Mouse (Mus musculus) cerebellum, adult 2 months (tissue): Measurements from ENCODE around the gene Mllt10. TPM values are rescaled to one million over a fixed set of nuclear protein-coding genes. Genes with fewer than 3 reads are reported as not detected.

Source experiments
- DNase-seq, 2 experiments: peaks; one replicate each; pipeline ENCODE4 v3.0.0; 2021
- H3K27ac ChIP-seq: fragments of 200-500 bp; 2 replicates; pipeline ENCODE4 v1.5.1; 2012; ENCODE audit warnings: low read length, control low read depth, inconsistent platforms; ENCODE audit not compliant: insufficient read depth
- H3K27me3 ChIP-seq: fragments of 200-500 bp; 2 replicates; pipeline ENCODE4 v1.6.1; 2012; ENCODE audit warnings: inconsistent platforms, mild to moderate bottlenecking, low read length, moderate library complexity; ENCODE audit not compliant: control insufficient read depth, insufficient read depth
- H3K4me1 ChIP-seq: fragments of 200-500 bp; 2 replicates; pipeline ENCODE4 v1.6.1; 2011; ENCODE audit warnings: low read length; ENCODE audit not compliant: control insufficient read depth, insufficient read depth
- H3K4me3 ChIP-seq: fragments of 200-500 bp; replicated peaks from 2 replicates; pipeline ENCODE3; 2011; ENCODE audit warnings: mild to moderate bottlenecking, low read depth, low read length, control low read depth; ENCODE audit not compliant: insufficient read depth
- CTCF ChIP-seq: fragments of 200-500 bp; IDR thresholded peaks from 2 replicates; pipeline ENCODE4 v1.5.1; 2011; ENCODE audit warnings: low read depth, mild to moderate bottlenecking, control low read depth, low read length, moderate library complexity, borderline replicate concordance; ENCODE audit not compliant: insufficient read depth
- POLR2A ChIP-seq: fragments of 200-500 bp; IDR thresholded peaks from 2 replicates; pipeline ENCODE4 v1.6.1; 2011; ENCODE audit warnings: low read length, control low read depth, borderline replicate concordance; ENCODE audit not compliant: insufficient read depth
- WGBS: fragments of 180-500 bp; shearing (Covaris S2); methylation state at CpG from one replicate; pipeline ENCODE4 v1.1.7; 2018; 5-methylcytosine and 5-hydroxymethylcytosine counted together
- polyA plus RNA-seq: library from polyadenylated mRNA; depleted of rRNA; stranded (reverse); fragments of >200 nt; gene quantifications from 2 replicates; pipeline ENCODE4 v1.2.3, GENCODE M21; 2012

Gene Mllt10
- polyA plus RNA-seq, 1 experiment: 45.6 TPM

DNA sequence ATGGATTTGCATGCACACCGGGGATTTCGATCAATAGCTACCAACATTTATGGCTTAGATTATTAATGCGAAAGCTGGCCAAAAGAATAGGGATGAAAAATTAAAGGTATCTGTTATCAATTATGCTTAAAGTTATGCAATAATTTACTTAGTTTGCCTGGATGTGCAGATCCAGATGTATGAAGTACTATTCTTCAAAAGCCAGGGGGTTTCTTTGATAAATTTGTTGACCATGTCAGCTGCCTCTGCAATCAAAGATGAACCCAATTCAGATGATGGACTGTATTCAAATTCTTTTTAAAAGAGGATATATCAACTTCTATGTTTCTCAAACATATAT, 3.2 kb upstream of the Mllt10 start:
- TF ChIP-seq CTCF (no peak), POLR2A (no peak)
- Histone ChIP-seq H3K27me3 (no peaks in the 10 kb centered on the region), H3K4me1 (no peaks in the 10 kb centered on the region), H3K27ac (no peak overlapping the region), H3K4me3 (no peak overlapping the region)
- 98% methylated on average over 3 of the region's 3 CpGs for WGBS
- no peak for DNase-seq

GRCm38 (mm10) chr2:18052581-18052980, 2.5 kb upstream of the Mllt10 start:
- Histone ChIP-seq H3K4me3 (no peak overlapping the region), H3K4me1 (no peaks in the 10 kb centered on the region), H3K27me3 (no peaks in the 10 kb centered on the region), H3K27ac (no peak overlapping the region)
- DNase-seq: no peak
- WGBS: 90% methylated on average over 3 of the region's 3 CpGs
- TF ChIP-seq CTCF: no peak
- no peak for TF ChIP-seq POLR2A

- Histone ChIP-seq H3K27ac (no peak overlapping the region), H3K4me3 (no peak overlapping the region), H3K27me3 (no peaks in the 10 kb centered on the region), H3K4me1 (no peaks in the 10 kb centered on the region; the same call in 1 of the 2 replicates)
- whole genome bisulfite sequencing: 89% methylated on average over 1 of the region's 1 CpGs
- DNase-seq: no peak
- TF ChIP-seq POLR2A (no peak), CTCF (no peak)
Measured at GRCm38 (mm10) chr2:18053243-18053950, 1.6 kb upstream of the Mllt10 start.

DNA sequence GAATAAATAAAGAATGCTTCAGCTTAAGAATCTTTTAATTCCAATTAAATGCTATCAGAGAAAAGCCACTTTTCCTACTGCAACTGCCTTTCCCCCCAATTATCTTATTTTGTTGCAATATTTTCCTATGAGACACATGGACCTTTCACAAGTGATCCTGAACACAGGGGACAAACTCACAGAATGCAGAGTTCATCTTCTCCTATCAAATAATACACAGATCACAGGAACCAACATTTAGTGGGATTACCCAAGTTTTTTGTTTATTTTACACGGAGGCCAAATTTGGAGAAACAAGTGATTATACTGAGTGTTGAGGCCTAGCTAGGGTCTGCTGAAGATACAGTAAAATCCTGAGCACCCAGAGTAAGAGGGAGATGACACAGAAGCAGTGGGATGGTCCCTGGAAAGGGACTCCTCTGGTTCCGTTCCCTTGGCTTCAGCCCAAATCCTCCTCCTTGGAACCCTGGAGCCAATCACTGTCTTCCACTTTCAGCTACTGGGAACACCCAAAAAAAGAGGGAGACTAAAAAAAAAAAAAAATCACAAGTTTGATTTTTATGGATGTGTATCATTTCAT, 996 bp upstream of the Mllt10 start:
- Histone ChIP-seq H3K27me3 (no peaks in the 10 kb centered on the region), H3K27ac (no peak overlapping the region), H3K4me3 (no peak overlapping the region), H3K4me1 (no peaks in the 10 kb centered on the region; the same call in 1 of the 2 replicates)
- WGBS: 54% methylated on average over 2 of the region's 2 CpGs
- DNase-seq: no peak
- TF ChIP-seq POLR2A (no peak), CTCF (no peak)

- Histone ChIP-seq H3K27ac (peak overlapping the region; percentile 82), H3K4me3 (peak overlapping the region; percentile 85), H3K27me3 (no peaks in the 10 kb centered on the region), H3K4me1 (no peaks in the 10 kb centered on the region; the same call in 1 of the 2 replicates)
- DNase-seq: peak; percentile 95
- under 1% methylated on average over 50 of the region's 66 CpGs for WGBS
- TF ChIP-seq POLR2A: peak; percentile 24; the same call in 1 of the 2 replicates
- no peak for TF ChIP-seq CTCF
Measured at GRCm38 (mm10) chr2:18055929-18056785, 1.1 kb downstream of the Mllt10 start.

- Histone ChIP-seq H3K4me1 (no peaks in the 10 kb centered on the region; the same call in 1 of the 2 replicates), H3K27me3 (no peaks in the 10 kb centered on the region), H3K27ac (peak overlapping the region; percentile 54), H3K4me3 (peak overlapping the region; percentile 87)
- TF ChIP-seq CTCF (no peak), POLR2A (peak; percentile 29; the same call in 1 of the 2 replicates)
- peak; percentile 90 to 93 for DNase-seq
- 2% methylated on average over 44 of the region's 50 CpGs for WGBS
Measured at GRCm38 (mm10) chr2:18056786-18057255, 1.8 kb downstream of the Mllt10 start.

DNA sequence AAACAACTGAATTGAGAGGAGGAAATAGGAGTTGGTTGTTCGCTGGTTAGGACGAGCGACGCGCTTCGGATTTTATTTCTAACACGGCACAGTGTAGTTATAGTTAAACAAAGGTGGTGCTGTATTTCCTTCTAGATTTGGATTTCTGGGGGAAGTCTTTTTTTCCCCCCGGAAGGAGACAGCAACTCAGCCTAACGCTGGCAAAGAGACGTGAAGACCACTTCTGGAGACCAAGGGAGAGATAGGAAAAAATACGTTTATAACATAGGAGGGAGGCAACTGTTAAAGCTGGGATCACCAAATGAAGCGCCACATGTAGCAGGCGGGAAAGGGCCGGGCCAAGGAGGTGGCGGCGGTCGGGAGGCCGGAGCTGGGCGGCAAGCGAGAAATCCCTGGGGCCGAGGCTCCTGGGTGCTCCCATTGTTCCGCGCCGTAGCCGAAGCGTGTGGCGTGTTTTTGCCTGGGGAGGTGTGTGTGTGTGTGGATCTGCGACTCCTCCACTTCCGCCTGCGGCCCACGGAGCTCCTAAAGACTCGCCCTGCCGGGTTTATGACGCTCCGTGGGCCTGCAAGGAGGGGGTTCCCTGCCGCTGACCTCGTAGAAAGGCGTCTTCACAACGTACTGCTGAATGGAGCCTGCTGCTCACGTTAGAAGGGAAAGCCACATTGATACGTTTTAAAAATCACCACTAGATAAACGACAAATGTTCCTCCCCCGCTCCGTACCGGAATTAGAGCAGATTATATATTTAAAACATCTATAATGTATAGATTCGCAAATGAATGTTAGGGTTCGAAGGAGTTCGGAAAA, 2.5 kb downstream of the Mllt10 start:
- WGBS: under 1% methylated on average over 48 of the region's 48 CpGs
- TF ChIP-seq CTCF: no peak
- no peak for TF ChIP-seq POLR2A
- DNase-seq: peak; percentile 64 to 75
- no peaks in the 10 kb centered on the region for H3K27me3 ChIP-seq
- H3K4me1 ChIP-seq: no peaks in the 10 kb centered on the region; the same call in 1 of the 2 replicates
- H3K4me3 ChIP-seq: peak overlapping the region; percentile 87
- H3K27ac ChIP-seq: peak overlapping the region; percentile 54
